Mouse (Mus musculus): Measurements from ENCODE around the gene Ube2r2. TPM values are rescaled to one million over a fixed set of nuclear protein-coding genes. Genes with fewer than 3 reads are reported as not detected.

Ube2r2 gene
- polyA plus RNA-seq, 1 experiment from 2014 or later: 97.6 TPM

DNA sequence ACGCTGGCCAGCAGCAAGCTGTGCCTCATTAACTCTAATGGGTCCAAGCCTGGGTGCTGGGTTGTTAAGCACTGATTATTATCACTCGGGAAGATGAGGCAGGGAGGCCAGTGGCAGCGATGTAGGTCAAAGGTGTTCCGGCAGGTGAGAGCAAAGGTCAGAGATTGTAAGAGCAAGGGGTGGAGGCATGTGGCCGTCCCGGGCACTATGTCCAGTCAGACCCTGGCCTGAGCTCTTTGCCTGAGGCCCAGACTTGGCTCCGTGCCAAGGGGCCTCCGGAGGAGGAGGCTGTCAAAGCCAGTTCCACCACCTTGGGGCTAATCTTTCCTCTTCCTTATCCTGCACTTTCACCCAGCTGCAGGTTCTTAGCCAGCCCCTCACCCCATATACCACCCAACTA, 39.4 kb upstream of the Ube2r2 start:
- no peak overlapping the region for H3K4me3 ChIP-seq (ENCODE audit: low read length)
- H3K9ac ChIP-seq (ENCODE audit: low read depth, low read length): no peak overlapping the region
- no peak for ATAC-seq (ENCODE audit: low FRiP score, low TSS enrichment)
- H3K9me3 ChIP-seq (ENCODE audit: control insufficient read depth, low read length): no peaks in the 10 kb centered on the region
- WGBS: 24% methylated on average over 8 of the region's 8 CpGs
- no peaks in the 10 kb centered on the region for H3K36me3 ChIP-seq (ENCODE audit: control insufficient read depth, insufficient read depth, low read length)
- peaks cover 22% of the 10 kb centered on the region for H3K4me1 ChIP-seq (ENCODE audit: control insufficient read depth, insufficient read depth, low read length)
- no peak overlapping the region for H3K4me2 ChIP-seq (replicated peaks; ENCODE audit: low read depth, low read length)
- no peak overlapping the region for H3K27ac ChIP-seq (ENCODE audit: low read depth, low read length)
- peaks cover 9% of the 10 kb centered on the region; the same call in 1 of the 2 replicates for H3K27me3 ChIP-seq (ENCODE audit: control insufficient read depth, insufficient read depth, low read length)

DNA sequence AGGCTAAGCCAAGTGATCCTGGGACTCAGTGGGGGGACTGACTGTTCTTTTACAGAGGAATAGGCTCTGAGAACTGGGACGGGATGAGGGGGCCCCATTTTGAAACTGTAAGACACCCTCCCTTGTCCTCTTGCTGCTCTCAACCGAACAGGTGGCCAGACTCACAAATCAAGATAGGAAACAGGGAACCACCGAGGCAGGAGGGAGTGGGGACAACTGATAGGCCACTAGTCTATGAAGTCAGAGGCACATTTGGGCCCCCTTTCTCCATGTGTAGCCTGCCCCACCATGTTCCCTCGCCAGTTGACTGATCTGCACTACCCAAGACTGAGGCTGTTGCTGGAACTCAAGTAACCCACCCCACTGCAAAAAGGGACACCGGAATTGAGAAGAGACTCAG, 38.7 kb upstream of the Ube2r2 start:
- ATAC-seq (ENCODE audit: low FRiP score, low TSS enrichment): no peak
- H3K9me3 ChIP-seq (ENCODE audit: control insufficient read depth, low read length): no peaks in the 10 kb centered on the region
- H3K4me2 ChIP-seq (replicated peaks; ENCODE audit: low read depth, low read length): no peak overlapping the region
- H3K4me3 ChIP-seq (ENCODE audit: low read length): no peak overlapping the region
- H3K4me1 ChIP-seq (ENCODE audit: control insufficient read depth, insufficient read depth, low read length): peaks cover 22% of the 10 kb centered on the region
- no peak overlapping the region for H3K27ac ChIP-seq (ENCODE audit: low read depth, low read length)
- no peak overlapping the region for H3K9ac ChIP-seq (ENCODE audit: low read depth, low read length)
- WGBS: 50% methylated on average over 5 of the region's 5 CpGs
- H3K27me3 ChIP-seq (ENCODE audit: control insufficient read depth, insufficient read depth, low read length): peaks cover 9% of the 10 kb centered on the region; the same call in 1 of the 2 replicates
- H3K36me3 ChIP-seq (ENCODE audit: control insufficient read depth, insufficient read depth, low read length): no peaks in the 10 kb centered on the region

DNA sequence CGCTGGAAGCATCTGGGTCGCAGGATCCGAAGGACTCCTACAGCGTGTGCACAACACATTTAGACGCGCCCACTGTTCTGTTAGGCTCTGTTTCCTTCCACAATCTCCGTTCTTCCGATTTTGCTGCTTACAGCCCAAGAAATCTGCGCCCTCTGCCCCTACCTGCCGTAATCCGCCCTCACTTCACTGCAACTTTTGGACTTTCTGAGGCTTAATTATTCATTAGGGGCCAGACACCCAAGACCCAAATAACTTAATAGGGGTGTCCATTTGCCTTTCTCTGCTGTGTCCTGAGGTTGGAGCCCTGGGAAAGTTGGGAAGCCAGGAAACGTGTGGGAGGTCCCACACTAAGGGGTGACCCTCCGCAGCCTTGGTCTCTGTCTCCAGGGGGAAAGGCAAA, 38.2 kb upstream of the Ube2r2 start:
- Histone ChIP-seq H3K9me3 (ENCODE audit: control insufficient read depth, low read length) (no peaks in the 10 kb centered on the region), H3K4me2 (replicated peaks; ENCODE audit: low read depth, low read length) (peak overlapping the region; percentile 88), H3K4me3 (ENCODE audit: low read length) (peak overlapping the region; percentile 38; the same call in 1 of the 2 replicates), H3K27ac (ENCODE audit: low read depth, low read length) (no peak overlapping the region), H3K9ac (ENCODE audit: low read depth, low read length) (no peak overlapping the region; the same call in 1 of the 2 replicates), H3K27me3 (ENCODE audit: control insufficient read depth, insufficient read depth, low read length) (peaks cover 9% of the 10 kb centered on the region; the same call in 1 of the 2 replicates), H3K36me3 (ENCODE audit: control insufficient read depth, insufficient read depth, low read length) (no peaks in the 10 kb centered on the region), H3K4me1 (ENCODE audit: control insufficient read depth, insufficient read depth, low read length) (peaks cover 22% of the 10 kb centered on the region)
- ATAC-seq (ENCODE audit: low FRiP score, low TSS enrichment): no peak
- 43% methylated on average over 13 of the region's 13 CpGs for WGBS

DNA sequence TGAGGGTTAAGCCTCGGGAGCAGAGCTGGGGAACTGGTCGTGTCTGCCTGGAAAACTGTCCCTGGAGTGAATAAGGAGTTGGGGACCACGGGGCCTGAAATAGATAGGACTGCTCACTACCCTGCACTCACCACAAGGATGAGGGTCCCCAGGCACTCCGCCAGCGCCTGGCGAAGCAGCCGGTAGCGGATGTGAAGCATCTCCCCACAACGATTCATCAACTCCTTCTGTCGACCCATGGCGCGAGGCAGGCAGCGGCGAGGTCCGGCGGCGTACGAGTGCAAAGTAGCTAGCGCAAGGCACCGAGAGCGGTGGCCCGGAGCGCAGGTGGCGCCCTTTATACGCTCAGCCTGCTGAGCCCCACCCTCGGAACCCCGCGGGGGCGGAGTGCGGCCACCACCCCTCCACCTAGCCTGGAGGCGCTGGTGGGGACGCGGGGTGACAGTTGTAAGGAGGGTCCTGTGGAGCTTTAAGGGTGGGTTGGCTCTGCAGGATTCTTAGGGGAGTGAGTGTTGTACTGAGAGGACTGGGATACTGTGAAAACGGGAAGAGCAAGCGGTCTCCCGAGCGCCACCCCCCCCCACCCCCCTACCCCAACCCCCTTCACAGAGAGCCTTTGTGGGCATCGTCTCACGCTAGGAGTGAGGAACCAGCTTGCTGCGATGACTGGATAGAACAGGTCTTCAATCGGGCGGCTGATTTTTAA, 37.5 kb upstream of the Ube2r2 start, which contains the start of gene Aqp3:
Aqp3 (minus strand) TSS at position 313 of the 706 bp plus-strand sequence.
- ATAC-seq (ENCODE audit: low FRiP score, low TSS enrichment): peak; percentile 55
- H3K9me3 ChIP-seq (ENCODE audit: control insufficient read depth, low read length): no peaks in the 10 kb centered on the region
- H3K27me3 ChIP-seq (ENCODE audit: control insufficient read depth, insufficient read depth, low read length): peaks cover 9% of the 10 kb centered on the region; the same call in 1 of the 2 replicates
- H3K4me1 ChIP-seq (ENCODE audit: control insufficient read depth, insufficient read depth, low read length): peaks cover 22% of the 10 kb centered on the region
- H3K4me2 ChIP-seq (replicated peaks; ENCODE audit: low read depth, low read length): peak within 1 kb of the TSS; percentile 88
- no peaks in the 10 kb centered on the region for H3K36me3 ChIP-seq (ENCODE audit: control insufficient read depth, insufficient read depth, low read length)
- H3K4me3 ChIP-seq (ENCODE audit: low read length): peak within 1 kb of the TSS; percentile 38
- peak within 1 kb of the TSS; percentile 44 for H3K9ac ChIP-seq (ENCODE audit: low read depth, low read length)
- under 1% methylated on average over 42 of the region's 42 CpGs for WGBS
- H3K27ac ChIP-seq (ENCODE audit: low read depth, low read length): no peak within 1 kb of the TSS

DNA sequence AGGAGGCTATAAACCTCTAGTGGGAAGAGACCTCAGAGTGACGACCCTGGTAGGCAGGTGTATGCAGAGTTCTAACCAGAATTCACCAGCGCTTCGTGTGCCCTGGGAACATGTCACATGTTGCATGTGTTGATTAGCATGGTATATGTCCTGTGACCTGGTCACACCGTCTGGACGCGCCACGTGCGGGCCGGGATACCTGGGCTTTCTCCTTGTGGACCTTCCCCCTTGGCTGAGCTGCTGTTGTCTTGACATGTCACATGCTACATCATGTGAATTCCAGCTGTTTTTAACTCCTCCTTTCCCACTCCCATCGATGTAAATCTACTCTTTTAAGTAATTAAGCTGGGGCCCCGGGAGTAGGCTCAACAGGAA, 37.0 kb upstream of the Ube2r2 start:
- Histone ChIP-seq H3K4me3 (ENCODE audit: low read length) (peak overlapping the region; percentile 38), H3K27me3 (ENCODE audit: control insufficient read depth, insufficient read depth, low read length) (peaks cover 9% of the 10 kb centered on the region; the same call in 1 of the 2 replicates), H3K9me3 (ENCODE audit: control insufficient read depth, low read length) (no peaks in the 10 kb centered on the region), H3K27ac (ENCODE audit: low read depth, low read length) (no peak overlapping the region), H3K9ac (ENCODE audit: low read depth, low read length) (no peak overlapping the region), H3K36me3 (ENCODE audit: control insufficient read depth, insufficient read depth, low read length) (no peaks in the 10 kb centered on the region), H3K4me2 (replicated peaks; ENCODE audit: low read depth, low read length) (peak overlapping the region; percentile 88), H3K4me1 (ENCODE audit: control insufficient read depth, insufficient read depth, low read length) (peaks cover 22% of the 10 kb centered on the region)
- 10% methylated on average over 11 of the region's 11 CpGs for WGBS
- ATAC-seq (ENCODE audit: low FRiP score, low TSS enrichment): peak; percentile 15

DNA sequence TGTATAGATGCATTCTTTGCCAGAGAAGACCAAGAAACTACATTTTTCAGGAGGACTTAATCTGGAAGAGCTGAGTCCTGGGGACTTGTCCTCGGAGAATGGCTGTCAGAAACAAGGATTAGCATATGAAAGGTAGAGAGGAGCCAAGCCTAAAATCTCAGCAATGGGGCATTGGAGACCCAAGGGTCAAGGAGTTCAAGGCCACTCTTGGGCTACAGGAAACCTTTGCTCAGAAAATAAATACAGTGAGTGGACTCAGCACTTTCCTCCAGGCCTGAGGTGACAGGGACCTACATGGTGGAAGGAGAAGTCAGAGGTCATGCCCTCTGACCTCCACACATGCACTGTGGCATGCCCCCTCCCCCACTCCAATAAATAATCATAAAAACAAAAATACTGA, 34.6 kb upstream of the Ube2r2 start:
- Histone ChIP-seq H3K4me3 (ENCODE audit: low read length) (no peak overlapping the region), H3K27ac (ENCODE audit: low read depth, low read length) (no peak overlapping the region), H3K27me3 (ENCODE audit: control insufficient read depth, insufficient read depth, low read length) (peaks cover 9% of the 10 kb centered on the region; the same call in 1 of the 2 replicates), H3K36me3 (ENCODE audit: control insufficient read depth, insufficient read depth, low read length) (no peaks in the 10 kb centered on the region), H3K4me2 (replicated peaks; ENCODE audit: low read depth, low read length) (no peak overlapping the region), H3K4me1 (ENCODE audit: control insufficient read depth, insufficient read depth, low read length) (peaks cover 21% of the 10 kb centered on the region), H3K9ac (ENCODE audit: low read depth, low read length) (no peak overlapping the region), H3K9me3 (ENCODE audit: control insufficient read depth, low read length) (no peaks in the 10 kb centered on the region)
- ATAC-seq (ENCODE audit: low FRiP score, low TSS enrichment): no peak
- 36% methylated on average over 1 of the region's 1 CpGs for WGBS

DNA sequence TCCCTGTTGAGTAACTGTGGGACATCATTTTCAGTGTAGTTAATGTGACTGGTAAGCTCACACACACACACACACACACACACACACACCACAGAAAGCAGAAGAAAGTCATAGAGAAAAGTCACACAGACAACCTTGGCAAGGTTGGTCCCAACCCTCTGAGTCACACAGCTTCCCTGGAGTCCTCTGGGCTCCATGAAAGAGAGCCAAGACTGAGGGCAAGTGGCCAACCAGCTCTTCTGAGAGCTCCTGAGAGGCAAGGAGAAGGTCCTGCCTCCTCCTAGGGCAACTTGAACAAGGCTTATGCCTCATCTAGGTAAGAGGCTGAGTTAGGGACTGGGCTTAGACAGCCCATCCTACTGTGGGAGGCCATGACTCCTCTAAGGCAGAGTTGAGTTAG, 32.6 kb upstream of the Ube2r2 start:
- H3K4me1 ChIP-seq (ENCODE audit: control insufficient read depth, insufficient read depth, low read length): peaks cover 8% of the 10 kb centered on the region
- H3K4me3 ChIP-seq (ENCODE audit: low read length): no peak overlapping the region
- peaks cover 6% of the 10 kb centered on the region; the same call in 1 of the 2 replicates for H3K27me3 ChIP-seq (ENCODE audit: control insufficient read depth, insufficient read depth, low read length)
- H3K9ac ChIP-seq (ENCODE audit: low read depth, low read length): no peak overlapping the region
- H3K27ac ChIP-seq (ENCODE audit: low read depth, low read length): no peak overlapping the region
- no peaks in the 10 kb centered on the region for H3K9me3 ChIP-seq (ENCODE audit: control insufficient read depth, low read length)
- H3K4me2 ChIP-seq (replicated peaks; ENCODE audit: low read depth, low read length): no peak overlapping the region
- no peaks in the 10 kb centered on the region for H3K36me3 ChIP-seq (ENCODE audit: control insufficient read depth, insufficient read depth, low read length)
- no peak for ATAC-seq (ENCODE audit: low FRiP score, low TSS enrichment)

DNA sequence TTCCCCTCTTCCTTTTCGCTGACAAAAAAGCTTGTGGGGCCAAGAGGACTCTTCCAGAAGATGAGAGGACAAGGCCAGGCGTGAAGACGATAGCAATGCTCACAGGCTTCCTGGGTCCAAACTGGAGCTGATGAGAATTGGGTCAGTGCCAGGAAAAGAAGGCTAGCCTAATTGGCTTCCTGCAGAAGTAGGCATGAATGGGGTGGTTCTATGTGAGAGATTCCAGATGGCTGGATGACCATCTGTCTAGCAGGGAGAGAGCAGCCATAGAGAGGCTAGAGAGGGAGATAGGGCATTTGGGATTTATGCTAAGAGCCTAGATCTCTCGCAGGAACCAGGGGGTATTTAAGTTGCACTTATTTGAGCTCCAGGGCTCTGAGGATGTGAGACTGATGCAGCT, 28.1 kb upstream of the Ube2r2 start:
- 79% methylated on average over 4 of the region's 4 CpGs for WGBS
- Histone ChIP-seq H3K36me3 (ENCODE audit: control insufficient read depth, insufficient read depth, low read length) (no peaks in the 10 kb centered on the region), H3K27ac (ENCODE audit: low read depth, low read length) (no peak overlapping the region), H3K9ac (ENCODE audit: low read depth, low read length) (no peak overlapping the region), H3K4me1 (ENCODE audit: control insufficient read depth, insufficient read depth, low read length) (no peaks in the 10 kb centered on the region), H3K4me2 (replicated peaks; ENCODE audit: low read depth, low read length) (no peak overlapping the region), H3K27me3 (ENCODE audit: control insufficient read depth, insufficient read depth, low read length) (no peaks in the 10 kb centered on the region), H3K4me3 (ENCODE audit: low read length) (no peak overlapping the region), H3K9me3 (ENCODE audit: control insufficient read depth, low read length) (no peaks in the 10 kb centered on the region)
- ATAC-seq (ENCODE audit: low FRiP score, low TSS enrichment): no peak

DNA sequence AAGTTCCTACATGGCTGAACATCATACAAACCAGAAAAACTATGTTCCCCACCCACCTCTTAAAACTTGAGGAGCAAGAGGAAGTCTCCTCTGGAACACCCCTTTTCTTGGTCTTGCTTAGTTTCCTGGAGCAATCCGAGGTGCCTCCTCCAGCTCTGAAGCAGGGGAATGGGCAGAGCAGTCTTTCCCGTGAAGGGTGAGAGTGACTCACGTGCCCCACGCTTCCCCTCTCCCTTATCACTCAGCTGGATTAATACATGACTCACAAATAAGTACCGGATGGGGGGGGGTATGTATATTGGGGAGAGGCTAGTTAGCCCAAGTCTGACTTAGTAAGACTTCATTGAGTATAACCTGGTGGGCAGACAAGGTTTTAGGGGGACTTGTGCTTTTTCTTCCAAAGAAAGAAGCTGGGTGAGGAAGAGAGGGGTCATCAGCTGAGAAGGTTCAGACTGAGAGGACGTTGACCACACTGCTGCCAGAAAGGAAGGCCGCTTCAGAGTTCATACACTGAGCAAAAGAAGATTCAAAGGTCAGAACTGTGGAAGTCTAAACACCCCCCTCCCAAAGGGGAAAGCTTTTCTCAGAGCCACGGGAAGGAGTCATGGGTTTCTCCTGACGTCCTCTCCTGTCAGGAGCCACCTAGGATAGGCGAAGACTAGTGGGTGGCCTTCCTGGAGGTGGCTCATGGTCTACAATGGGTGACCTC, 26.7 kb upstream of the Ube2r2 start:
- Histone ChIP-seq H3K9ac (ENCODE audit: low read depth, low read length) (no peak overlapping the region), H3K4me2 (replicated peaks; ENCODE audit: low read depth, low read length) (no peak overlapping the region), H3K4me1 (ENCODE audit: control insufficient read depth, insufficient read depth, low read length) (no peaks in the 10 kb centered on the region), H3K4me3 (ENCODE audit: low read length) (no peak overlapping the region), H3K27ac (ENCODE audit: low read depth, low read length) (no peak overlapping the region), H3K36me3 (ENCODE audit: control insufficient read depth, insufficient read depth, low read length) (peaks cover 3% of the 10 kb centered on the region; the same call in 1 of the 2 replicates), H3K27me3 (ENCODE audit: control insufficient read depth, insufficient read depth, low read length) (no peaks in the 10 kb centered on the region), H3K9me3 (ENCODE audit: control insufficient read depth, low read length) (no peaks in the 10 kb centered on the region)
- ATAC-seq (ENCODE audit: low FRiP score, low TSS enrichment): no peak
- WGBS: 77% methylated on average over 10 of the region's 10 CpGs

Measured in kidney, embryonic 14.5 days (tissue).